Mouse (Mus musculus) liver, adult 2 months (tissue): Measurements from ENCODE around the gene Apobec2. TPM values are rescaled to one million over a fixed set of nuclear protein-coding genes. Genes with fewer than 3 reads are reported as not detected.

ENCODE experiments used
- DNase-seq: peaks from one replicate; pipeline ENCODE4 v3.0.0-alpha.2; 2011; ENCODE audit warnings: low read depth, low spot score; ENCODE audit errors: extremely low read depth
- H3K27ac ChIP-seq: fragments of 200-500 bp; replicated peaks from 2 replicates; pipeline ENCODE4 v1.5.1; 2012; ENCODE audit warnings: low read depth, mild to moderate bottlenecking, control low read depth, inconsistent platforms, low read length; ENCODE audit not compliant: insufficient read depth
- H3K27me3 ChIP-seq: fragments of 200-500 bp; 2 replicates; pipeline ENCODE4 v1.6.1; 2012; ENCODE audit warnings: mild to moderate bottlenecking, moderate library complexity, low read length, inconsistent platforms; ENCODE audit not compliant: control insufficient read depth, insufficient read depth
- H3K36me3 ChIP-seq: fragments of 200-500 bp; 2 replicates; pipeline ENCODE4 v1.6.1; 2012; ENCODE audit warnings: low read length, inconsistent platforms; ENCODE audit not compliant: control insufficient read depth, insufficient read depth
- H3K4me1 ChIP-seq: fragments of 200-500 bp; 2 replicates; pipeline ENCODE4 v1.6.1; 2011; ENCODE audit warnings: low read length; ENCODE audit not compliant: control insufficient read depth, insufficient read depth
- H3K4me3 ChIP-seq: fragments of 200-500 bp; 2 replicates; pipeline ENCODE4 v1.5.1; 2011; ENCODE audit warnings: low read depth, mild to moderate bottlenecking, control low read depth, low read length, moderate library complexity; ENCODE audit not compliant: insufficient read depth
- H3K79me2 ChIP-seq: fragments of 200-500 bp; 2 replicates; pipeline ENCODE4 v1.6.1; 2012; ENCODE audit warnings: inconsistent platforms, mild to moderate bottlenecking, low read length, moderate library complexity; ENCODE audit not compliant: control insufficient read depth, insufficient read depth
- H3K9ac ChIP-seq: fragments of 200-500 bp; 2 replicates; pipeline ENCODE4 v1.6.1; 2012; ENCODE audit warnings: low read depth, mild to moderate bottlenecking, control low read depth, inconsistent platforms, low read length
- CTCF ChIP-seq: fragments of 200-500 bp; IDR thresholded peaks from 2 replicates; pipeline ENCODE4 v1.5.1; 2011; ENCODE audit warnings: low read depth, low read length, control low read depth
- POLR2A ChIP-seq: fragments of 200-500 bp; IDR thresholded peaks from 2 replicates; pipeline ENCODE4 v1.6.1; 2011; ENCODE audit warnings: low read length, control low read depth; ENCODE audit not compliant: insufficient read depth; ENCODE audit errors: extremely low read depth
- WGBS: fragments of 180-500 bp; shearing (Covaris S2); methylation state at CpG from one replicate; pipeline ENCODE4 v1.1.7; 2018; 5-methylcytosine and 5-hydroxymethylcytosine counted together
- polyA plus RNA-seq: library from polyadenylated mRNA; depleted of rRNA; stranded (reverse); fragments of >200 nt; gene quantifications from 2 replicates; pipeline ENCODE4 v1.2.3, GENCODE M21; 2012
- total RNA-seq: library from RNA; depleted of rRNA; stranded (reverse); fragments of >200 nt; gene quantifications from 2 replicates; pipeline ENCODE4 v1.2.3, GENCODE M21; 2014

Gene Apobec2
- total and polyA plus RNA-seq, 2 experiments, result 0.28 TPM; not detected in 1

DNA sequence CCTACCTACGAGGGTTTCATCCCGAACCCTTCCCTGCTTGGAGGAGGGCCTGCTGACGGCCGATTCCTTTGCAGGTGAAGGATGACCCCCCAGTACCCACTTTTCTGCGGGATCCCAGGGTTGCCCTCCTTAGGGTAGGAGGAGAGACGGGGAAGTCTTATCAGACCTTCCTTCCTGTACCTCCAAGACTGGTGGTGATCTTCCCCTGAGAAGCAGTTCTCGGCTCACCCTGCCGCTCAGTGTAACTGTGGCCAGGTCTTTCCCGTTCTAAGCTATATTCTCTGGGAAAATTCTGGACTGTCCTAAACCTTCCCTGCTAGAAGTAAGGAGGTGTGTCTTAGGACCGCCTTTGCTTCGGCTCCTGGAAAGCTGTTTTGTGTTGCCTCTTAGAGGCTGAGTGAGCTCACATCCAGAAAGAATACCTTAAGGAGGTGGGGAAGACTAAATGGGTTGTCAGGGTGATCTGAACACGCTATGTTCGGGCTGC is 22.4 kb downstream of the Apobec2 start:
- H3K36me3 ChIP-seq, result peaks cover 8% of the 10 kb centered on the region
- under 1% methylated on average over 13 of the region's 13 CpGs for WGBS
- no peaks in the 10 kb centered on the region for H3K27me3 ChIP-seq
- peaks cover 10% of the 10 kb centered on the region for H3K4me1 ChIP-seq
- peak overlapping the region; percentile 74 for H3K9ac ChIP-seq
- H3K79me2 ChIP-seq, result peaks cover 11% of the 10 kb centered on the region; the same call in 1 of the 2 replicates
- peak overlapping the region; percentile 72 for H3K27ac ChIP-seq
- DNase-seq, result no peak
- H3K4me3 ChIP-seq, result peak overlapping the region; percentile 60
- no peak for TF ChIP-seq POLR2A
- no peak for TF ChIP-seq CTCF

DNA sequence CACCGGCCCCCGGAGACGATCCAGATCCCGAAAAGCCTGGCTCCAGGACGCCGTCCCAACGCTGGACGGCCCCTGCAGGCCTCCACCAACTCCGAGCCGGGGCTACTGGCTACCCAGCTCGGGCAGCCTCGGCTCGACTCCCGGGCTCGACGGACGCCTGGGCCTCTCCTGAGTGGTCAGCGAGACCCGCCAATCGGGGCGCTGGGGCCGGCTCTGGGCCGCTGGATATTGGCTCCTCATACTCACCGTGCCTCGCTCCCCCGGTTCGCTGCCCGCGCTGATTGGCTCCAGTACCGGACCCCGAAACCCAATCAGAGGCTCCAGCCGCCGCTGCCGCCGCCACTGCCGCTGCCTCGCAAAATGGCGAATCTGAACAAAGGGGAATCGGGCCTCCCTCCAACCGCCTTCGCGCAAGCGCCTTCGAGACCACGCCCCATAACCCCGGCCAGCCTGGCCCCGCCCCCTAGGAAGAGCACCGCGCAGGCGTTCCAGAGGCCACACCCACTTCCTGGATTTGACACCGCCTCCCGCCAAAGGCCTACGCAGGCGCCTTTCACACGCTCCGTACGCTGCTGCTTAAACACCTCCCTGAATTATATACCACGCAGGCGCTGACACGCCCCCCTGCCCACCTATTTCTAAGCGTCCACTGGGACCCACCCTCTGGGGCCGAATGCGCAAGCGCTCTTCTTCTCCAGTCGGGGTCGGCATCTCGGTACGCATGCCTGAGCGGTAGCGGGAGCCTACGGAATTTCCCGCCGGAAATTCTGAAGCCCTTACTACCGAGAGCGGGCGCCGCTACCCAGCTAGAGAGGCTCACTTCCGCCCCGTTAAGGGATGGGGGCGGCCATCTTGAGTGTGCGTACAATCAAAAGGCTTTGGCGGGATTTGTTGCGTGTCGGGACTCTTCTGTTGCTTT is 23.1 kb downstream of the Apobec2 start, which contains the start of the genes Nfya and Oard1:
TSS of gene Nfya (minus strand) at position 527 of the 919 bp plus-strand sequence.
TSS of gene Oard1 (plus strand) at position 635 of the 919 bp plus-strand sequence.
- WGBS, result under 1% methylated on average over 84 of the region's 84 CpGs
- H3K36me3 ChIP-seq, result peaks cover 4% of the 10 kb centered on the region; the same call in 1 of the 2 replicates
- peaks cover 13% of the 10 kb centered on the region; the same call in 1 of the 2 replicates for H3K79me2 ChIP-seq
- peak within 1 kb of the TSS; percentile 86 for H3K9ac ChIP-seq
- H3K27ac ChIP-seq, result peak within 1 kb of the TSS; percentile 89
- H3K4me3 ChIP-seq, result peak within 1 kb of the TSS; percentile 74
- peaks cover 10% of the 10 kb centered on the region for H3K4me1 ChIP-seq
- TF ChIP-seq POLR2A (peak; percentile 60), CTCF (no peak)
- H3K27me3 ChIP-seq, result no peaks in the 10 kb centered on the region
- peak; percentile 95 for DNase-seq

DNA sequence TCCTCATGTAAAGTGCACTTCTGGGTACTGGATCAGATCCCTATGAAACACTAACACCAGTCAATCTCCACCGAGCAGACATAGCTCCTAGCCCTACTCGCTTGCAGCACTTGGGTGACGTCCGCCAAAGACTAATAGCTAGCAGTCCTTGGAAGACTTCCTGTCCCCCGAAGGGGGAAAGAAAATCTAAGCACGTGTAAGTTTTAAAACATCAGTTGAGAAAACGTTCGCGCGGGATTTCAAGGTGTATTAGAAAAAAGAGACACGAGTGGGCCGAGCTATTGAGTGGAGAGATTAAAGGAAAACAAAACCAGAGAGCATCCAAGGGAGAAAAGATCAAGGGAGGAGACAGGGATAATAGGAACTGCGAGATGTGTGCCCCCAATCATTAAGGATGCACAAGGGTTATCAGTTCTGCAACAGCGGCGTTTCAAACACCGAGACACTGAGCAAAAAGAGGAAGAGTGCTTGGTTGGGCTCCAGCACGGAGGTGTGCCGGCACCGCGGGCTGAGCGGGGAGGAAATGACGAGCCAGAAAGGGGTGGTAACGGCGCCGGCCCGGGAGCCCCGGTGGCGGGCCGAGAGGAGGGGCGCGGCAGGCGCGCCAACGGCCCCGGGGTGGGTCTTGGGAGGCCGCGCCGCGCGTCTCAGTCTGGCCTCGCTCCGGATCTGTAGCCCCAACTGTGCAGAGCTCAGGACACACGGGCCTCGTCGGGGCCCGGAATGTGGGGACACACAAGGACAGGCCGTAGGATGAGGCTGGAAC is 24.0 kb downstream of the Apobec2 start:
- under 1% methylated on average over 47 of the region's 47 CpGs for WGBS
- Histone ChIP-seq H3K27me3 (no peaks in the 10 kb centered on the region), H3K4me1 (peaks cover 10% of the 10 kb centered on the region), H3K27ac (peak overlapping the region; percentile 89), H3K79me2 (peaks cover 21% of the 10 kb centered on the region; the same call in 1 of the 2 replicates), H3K9ac (peak overlapping the region; percentile 86), H3K36me3 (peaks cover 4% of the 10 kb centered on the region; the same call in 1 of the 2 replicates), H3K4me3 (peak overlapping the region; percentile 74)
- TF ChIP-seq POLR2A, result 0 out of 2 replicates have a peak, but pooled peaks have one; percentile 10
- TF ChIP-seq CTCF, result no peak
- DNase-seq, result peak; percentile 45

DNA sequence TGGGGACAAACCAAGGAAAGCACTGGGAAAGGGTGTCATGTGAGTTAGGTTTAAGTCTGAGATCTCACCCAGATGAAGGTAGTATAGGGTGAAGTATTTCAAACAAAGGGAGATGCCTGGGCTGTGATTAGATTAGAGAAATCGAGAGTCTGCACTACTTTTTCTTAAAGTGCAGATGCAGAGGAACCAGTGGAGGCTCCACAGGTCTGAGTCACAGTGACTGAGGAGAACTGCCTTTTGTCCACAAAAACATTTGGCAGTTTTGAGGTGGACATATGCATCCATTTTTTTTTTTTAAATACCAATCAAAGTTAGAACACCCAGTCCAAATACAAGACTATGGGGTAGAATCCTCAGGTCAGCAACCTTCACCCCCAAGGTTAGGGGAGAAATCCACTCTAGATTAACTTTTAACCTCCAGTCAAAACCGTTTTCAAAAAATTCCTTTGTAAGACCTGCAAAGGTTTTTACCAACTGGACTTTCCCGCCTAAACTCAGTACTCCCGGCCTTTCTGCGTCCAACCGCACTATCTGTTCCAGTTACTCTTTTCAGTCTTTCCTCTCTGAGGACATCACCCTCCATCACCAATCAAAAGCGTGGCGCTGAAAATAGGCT is 24.7 kb downstream of the Apobec2 start:
- peaks cover 10% of the 10 kb centered on the region for H3K4me1 ChIP-seq
- 9% methylated on average over 8 of the region's 8 CpGs for WGBS

DNA sequence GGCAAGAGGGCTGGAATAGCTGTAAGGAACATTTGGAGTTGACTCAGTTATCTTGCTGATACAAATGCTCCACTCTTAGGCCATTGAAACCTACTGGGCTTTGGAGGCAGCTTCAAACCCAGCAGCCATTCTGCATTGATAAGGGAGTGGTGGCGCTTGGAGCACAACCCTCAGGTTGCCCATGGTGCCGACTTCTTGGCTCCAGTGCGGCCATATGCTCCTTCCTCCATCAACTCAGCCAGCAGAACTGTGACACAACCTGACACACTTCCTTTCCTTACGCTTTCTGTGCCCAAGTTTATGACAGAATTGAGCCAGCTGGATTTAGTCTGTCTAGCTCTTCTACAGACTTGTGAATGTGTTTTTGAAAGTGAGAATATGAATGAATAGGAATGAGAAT is 25.6 kb downstream of the Apobec2 start:
- Histone ChIP-seq H3K27ac (no peak overlapping the region), H3K4me3 (no peak overlapping the region)
- 79% methylated on average over 4 of the region's 4 CpGs for WGBS

More for the DNA sequence above, 24.7 kb downstream of the Apobec2 start:
- H3K27me3 ChIP-seq, result no peaks in the 10 kb centered on the region
- peaks cover 4% of the 10 kb centered on the region; the same call in 1 of the 2 replicates for H3K36me3 ChIP-seq
- H3K27ac ChIP-seq, result 0 out of 2 replicates have a peak overlapping the region, but pooled peaks have one; percentile 89
- peak; percentile 21 for DNase-seq
- TF ChIP-seq POLR2A, result no peak
- no peak for TF ChIP-seq CTCF
- peaks cover 21% of the 10 kb centered on the region; the same call in 1 of the 2 replicates for H3K79me2 ChIP-seq
- peak overlapping the region; percentile 54 for H3K9ac ChIP-seq
- H3K4me3 ChIP-seq, result peak overlapping the region; percentile 34

More for the DNA sequence above, 25.6 kb downstream of the Apobec2 start:
- H3K4me1 ChIP-seq, result peaks cover 10% of the 10 kb centered on the region
- no peak for DNase-seq
- H3K36me3 ChIP-seq, result peaks cover under 1% of the 10 kb centered on the region; the same call in 1 of the 2 replicates
- no peak overlapping the region for H3K9ac ChIP-seq
- H3K27me3 ChIP-seq, result no peaks in the 10 kb centered on the region
- TF ChIP-seq CTCF (no peak), POLR2A (no peak)
- H3K79me2 ChIP-seq, result peaks cover 21% of the 10 kb centered on the region; the same call in 1 of the 2 replicates
